Mouse (Mus musculus) midbrain, postnatal 0 days (tissue): ENCODE measurements at regions not wholly inside any gene's neighbourhood (a gene's known extent, or its start where the extent isn't known, plus 50 kb on each side); places are given as distances from the start of the nearest gene placed in this dataset.

Experiments used
- ATAC-seq: fragments of 200-750 bp; cut with Nextera tagmentation; 2 replicates; pipeline ENCODE4 v1.8.0; 2017; ENCODE audit warnings: moderate number of reproducible peaks, mild to moderate bottlenecking, moderate TSS enrichment, moderate library complexity; ENCODE audit not compliant: low FRiP score
- DNase-seq: peaks from one replicate; pipeline ENCODE4 v3.0.0-alpha.2; 2015; ENCODE audit warnings: low spot score
- H3K27ac ChIP-seq: fragments of 300-500 bp; sonication (generic); 2 replicates; pipeline ENCODE4 v1.5.1; 2014; ENCODE audit warnings: low read depth, mild to moderate bottlenecking, low read length, mixed read lengths
- H3K27me3 ChIP-seq: fragments of 300-500 bp; sonication (generic); 2 replicates; pipeline ENCODE4 v1.6.1; 2014; ENCODE audit warnings: low read length, control low read depth, mixed read lengths; ENCODE audit not compliant: insufficient read depth
- H3K36me3 ChIP-seq: fragments of 300-500 bp; sonication (generic); 2 replicates; pipeline ENCODE4 v1.6.1; 2014; ENCODE audit warnings: low read length, control low read depth, mixed read lengths; ENCODE audit not compliant: insufficient read depth
- H3K4me1 ChIP-seq: fragments of 300-500 bp; sonication (generic); 2 replicates; pipeline ENCODE4 v1.6.1; 2014; ENCODE audit warnings: mild to moderate bottlenecking, control low read depth, antibody characterized with exemption, low read length, mixed read lengths; ENCODE audit not compliant: insufficient read depth
- H3K4me2 ChIP-seq: fragments of 300-500 bp; sonication (generic); 2 replicates; pipeline ENCODE4 v1.6.1; 2014; ENCODE audit warnings: low read depth, mild to moderate bottlenecking, low read length, mixed read lengths; ENCODE audit not compliant: poor library complexity, severe bottlenecking
- H3K4me3 ChIP-seq: fragments of 300-500 bp; sonication (generic); 2 replicates; pipeline ENCODE4 v1.5.1; 2014; ENCODE audit warnings: low read depth, mild to moderate bottlenecking, low read length, moderate library complexity
- H3K9ac ChIP-seq: fragments of 300-500 bp; sonication (generic); replicated peaks from 2 replicates; pipeline ENCODE4 v1.6.1; 2014; ENCODE audit warnings: mild to moderate bottlenecking, low read length, moderate library complexity, mixed read lengths; ENCODE audit not compliant: poor library complexity, severe bottlenecking
- H3K9me3 ChIP-seq: fragments of 300-500 bp; sonication (generic); 2 replicates; pipeline ENCODE4 v1.6.1; 2016; ENCODE audit warnings: low read length, control low read depth
- CTCF ChIP-seq: IDR thresholded peaks from 2 replicates; pipeline ENCODE4 v1.5.1; 2016; ENCODE audit warnings: antibody characterized with exemption, mild to moderate bottlenecking
- WGBS: fragments of 180-500 bp; shearing (Covaris S2); extraction: QIAGEN DNeasy Blood & Tissue Kit; methylation state at CpG from one replicate; pipeline ENCODE4 v1.1.7; 2014; 5-methylcytosine and 5-hydroxymethylcytosine counted together

- ATAC-seq (no peak), DNase-seq (peak; percentile 19)
- Histone ChIP-seq H3K27me3 (no peaks in the 10 kb centered on the region), H3K4me1 (no peaks in the 10 kb centered on the region), H3K4me2 (no peak overlapping the region), H3K9ac (no peak overlapping the region), H3K4me3 (no peak overlapping the region), H3K36me3 (no peaks in the 10 kb centered on the region), H3K27ac (no peak overlapping the region), H3K9me3 (no peaks in the 10 kb centered on the region)
- WGBS, result 83% methylated on average over 7 of the region's 7 CpGs
- no peak for TF ChIP-seq CTCF
Observed at GRCm38 (mm10) chr14:84671678-84672472, 228.5 kb downstream of the Pcdh17 start.

GRCm38 (mm10) chr14:84686848-84687247 is 243.5 kb downstream of the Pcdh17 start:
- no peak for TF ChIP-seq CTCF
- H3K4me2 ChIP-seq, result no peak overlapping the region
- 88% methylated on average over 3 of the region's 3 CpGs for WGBS

GRCm38 (mm10) chr14:84690810-84691209 is 247.4 kb downstream of the Pcdh17 start:
- H3K27me3 ChIP-seq, result no peaks in the 10 kb centered on the region

More at GRCm38 (mm10) chr14:84686848-84687247, 243.5 kb downstream of the Pcdh17 start:
- Histone ChIP-seq H3K9me3 (no peaks in the 10 kb centered on the region), H3K27ac (no peak overlapping the region), H3K36me3 (no peaks in the 10 kb centered on the region), H3K27me3 (no peaks in the 10 kb centered on the region), H3K4me1 (no peaks in the 10 kb centered on the region), H3K9ac (no peak overlapping the region), H3K4me3 (no peak overlapping the region)
- DNase-seq (no peak), ATAC-seq (no peak)

More at GRCm38 (mm10) chr14:84690810-84691209, 247.4 kb downstream of the Pcdh17 start:
- ATAC-seq (no peak), DNase-seq (no peak)
- H3K9me3 ChIP-seq, result no peaks in the 10 kb centered on the region
- no peaks in the 10 kb centered on the region for H3K4me1 ChIP-seq
- no peak overlapping the region for H3K4me3 ChIP-seq
- WGBS, result 77% methylated on average over 3 of the region's 3 CpGs
- no peaks in the 10 kb centered on the region for H3K36me3 ChIP-seq
- H3K4me2 ChIP-seq, result no peak overlapping the region
- no peak for TF ChIP-seq CTCF
- H3K27ac ChIP-seq, result no peak overlapping the region
- no peak overlapping the region for H3K9ac ChIP-seq
